Mouse (Mus musculus) ES-E14 (cell line): ENCODE measurements around the gene Hist1h3i. TPM values are rescaled to one million over a fixed set of nuclear protein-coding genes. Genes with fewer than 3 reads are reported as not detected.
A peak's percentile ranks its signal among the peaks of the same experiment; 100 is the strongest.
"Not testable (repeated sequence)": the region's sequence is repeated elsewhere in the genome, so short reads cannot be mapped to it uniquely, and the experiment has no call there.

Experiments
- DNase-seq: peaks from one replicate; pipeline ENCODE4 v3.0.0-alpha.2; 2013; ENCODE audit warnings: low read depth, low spot score
- H3K27ac ChIP-seq: 2 replicates; pipeline ENCODE4 v1.5.1; 2012; ENCODE audit warnings: low read depth, mild to moderate bottlenecking, low read length, moderate library complexity, mixed read lengths; ENCODE audit not compliant: poor library complexity, insufficient read depth, severe bottlenecking
- H3K36me3 ChIP-seq: 2 replicates; pipeline ENCODE4 v1.6.1; 2012; ENCODE audit warnings: mild to moderate bottlenecking, low read length, moderate library complexity, mixed read lengths; ENCODE audit not compliant: control insufficient read depth, poor library complexity, insufficient read depth, severe bottlenecking
- H3K4me1 ChIP-seq, 2 experiments: fragments of 150-350 bp in 1 of 2; sonication (generic) in 1 of 2; 2 replicates each; pipeline ENCODE4 v1.6.1; 2012; ENCODE audit warnings: low read length in 2 of 2, mild to moderate bottlenecking in 1 of 2, mixed read lengths in 1 of 2; ENCODE audit not compliant: control insufficient read depth in 2 of 2, insufficient read depth in 2 of 2, poor library complexity in 1 of 2
- H3K4me3 ChIP-seq, 2 experiments: fragments of 150-350 bp in 1 of 2; sonication (generic) in 1 of 2; 2 replicates each; pipeline ENCODE4 v1.5.1; 2012; ENCODE audit warnings: low read length in 2 of 2, low read depth in 1 of 2, mild to moderate bottlenecking in 1 of 2, mixed read lengths in 1 of 2; ENCODE audit not compliant: insufficient read depth in 1 of 2, poor library complexity in 1 of 2, severe bottlenecking in 1 of 2
- H3K9ac ChIP-seq: 2 replicates; pipeline ENCODE4 v1.6.1; 2012; ENCODE audit warnings: low read depth, mild to moderate bottlenecking, low read length, mixed read lengths; ENCODE audit not compliant: poor library complexity, insufficient read depth, severe bottlenecking
- H3K9me3 ChIP-seq: fragments of 150-350 bp; sonication (generic); 2 replicates; pipeline ENCODE4 v1.6.1; 2012; ENCODE audit warnings: low read depth, mild to moderate bottlenecking, low read length; ENCODE audit not compliant: control insufficient read depth, insufficient read depth
- MAFK ChIP-seq: IDR thresholded peaks from 2 replicates; pipeline ENCODE4 v1.6.1; 2014; ENCODE audit warnings: mild to moderate bottlenecking, low read depth, low read length, inconsistent platforms; ENCODE audit not compliant: insufficient read depth
- ZC3H11A ChIP-seq: IDR thresholded peaks from 2 replicates; pipeline ENCODE4 v1.6.1; 2012; ENCODE audit warnings: low read depth, mild to moderate bottlenecking, inconsistent platforms, low read length, borderline replicate concordance
- ZNF384 ChIP-seq: IDR thresholded peaks from 2 replicates; pipeline ENCODE4 v1.6.1; 2012; ENCODE audit warnings: low read depth, low read length, inconsistent platforms
- in situ Hi-C, 2 experiments: fragments of 600-800 bp; cut with MboI; formaldehyde crosslinking; loops; one replicate each; pipeline ENCODE4 v1.15.1; 2025; ENCODE audit warnings: low sequenced_read_pairs in 2 of 2, inconsistent platforms in 1 of 2; ENCODE audit not compliant: unreplicated experiment in 2 of 2
- total RNA-seq: library from RNA; depleted of rRNA; stranded (reverse); fragments of 300-350 nt; gene quantifications from 2 replicates; pipeline ENCODE4 v1.2.3, GENCODE M21; 2012

Hist1h3i gene
- total RNA-seq, 1 experiment = 1,089 TPM

- H3K36me3 ChIP-seq, H3K4me1 ChIP-seq, DNase-seq, H3K9me3 ChIP-seq, H3K9ac ChIP-seq, in situ Hi-C loops, H3K27ac ChIP-seq, H3K4me3 ChIP-seq: not testable (repeated sequence)
Measured at GRCm38 (mm10) chr13:21811074-21811473, 27.9 kb upstream of the Hist1h3i start.

GRCm38 (mm10) chr13:21810073-21810472 is 26.9 kb upstream of the Hist1h3i start, which contains the start of the genes Hist1h2bq and Hist1h2ao:
Gene Hist1h2bq (minus strand): TSS chr13:21810197.
Gene Hist1h2ao (plus strand): TSS chr13:21810465.
- H3K4me3 ChIP-seq, H3K9me3 ChIP-seq, DNase-seq, H3K9ac ChIP-seq, H3K36me3 ChIP-seq, in situ Hi-C loops, H3K4me1 ChIP-seq, H3K27ac ChIP-seq: not testable (repeated sequence)

GRCm38 (mm10) chr13:21803058-21803457 is 19.9 kb upstream of the Hist1h3i start:
- DNase-seq, H3K9ac ChIP-seq, H3K27ac ChIP-seq, in situ Hi-C loops, H3K4me3 ChIP-seq, H3K36me3 ChIP-seq, H3K4me1 ChIP-seq, H3K9me3 ChIP-seq: not testable (repeated sequence)

- DNase-seq, H3K36me3 ChIP-seq, H3K27ac ChIP-seq, in situ Hi-C loops, H3K9ac ChIP-seq, H3K9me3 ChIP-seq, H3K4me3 ChIP-seq, H3K4me1 ChIP-seq: not testable (repeated sequence)
Measured at GRCm38 (mm10) chr13:21797163-21797562, 14.0 kb upstream of the Hist1h3i start.

- Histone ChIP-seq H3K9ac (no peak overlapping the region), H3K9me3 (no peaks in the 10 kb centered on the region), H3K4me1 (peaks cover 5% of the 10 kb centered on the region in 2 experiments; a peak in 2 of 4 replicates), H3K4me3 (no peak overlapping the region), H3K27ac (no peak overlapping the region), H3K36me3 (no peaks in the 10 kb centered on the region)
- in situ Hi-C loops = no loop called here
- no peak for DNase-seq
- TF ChIP-seq MAFK (0 out of 2 replicates have a peak, but pooled peaks have one; percentile 17), ZC3H11A (no peak), ZNF384 (no peak)
Measured at GRCm38 (mm10) chr13:21795584-21795983, 12.4 kb upstream of the Hist1h3i start.
